10 mouse cellular contexts compared by ENCODE assay signal in genomic region chr6:28706108-28706975, GRCm38 (mm10).
DNase-seq lines count a peak whose midpoint lies in the region; ATAC-seq lines count a peak whose summit lies in the region.
"Had no signal": no experiment of that assay in that cellular context is flagged by ENCODE, and none has a peak within 500 bp of the region (broad histone marks: within the 10 kb centered on the region; RNA-seq: fewer than 3 reads in every experiment).

No protein-coding gene starts in this region.

- H3K4me2 ChIP-seq in forebrain, embryonic 15.5 days (replicated peaks), result no peak overlapping the region
- H3K4me2 ChIP-seq in kidney, embryonic 15.5 days, result no peak overlapping the region
- H3K4me2 ChIP-seq in liver, embryonic 15.5 days, result peak overlapping the region; percentile 36

- no peaks in the 10 kb centered on the region for H3K36me3 ChIP-seq in forebrain, embryonic 15.5 days
- H3K36me3 ChIP-seq in forebrain, embryonic 10.5 days (replicated peaks), result peaks cover 18% of the 10 kb centered on the region
- H3K36me3 ChIP-seq in kidney, embryonic 15.5 days, result peaks cover 22% of the 10 kb centered on the region; the same call in 1 of the 2 replicates
- H3K36me3 ChIP-seq in liver, embryonic 15.5 days (replicated peaks), result peaks cover 17% of the 10 kb centered on the region; the same call in 1 of the 2 replicates

- ATAC-seq in forebrain, embryonic 15.5 days (replicated peaks), result peak; percentile 41; the same call in 1 of the 2 replicates
- no peak for ATAC-seq in kidney, embryonic 15.5 days (replicated peaks; ENCODE audit: low FRiP score)
- ATAC-seq in liver, embryonic 15.5 days (ENCODE audit: insufficient read depth), result no peak

- intact Hi-C loops in left cerebral cortex, postnatal 36 days (cut with DNase I), result loop anchor here (5.0 kb wide), 3 partner anchors 106 to 164 kb away; no protein-coding TSS in a partner anchor

- H3K27me3 ChIP-seq in forebrain, embryonic 15.5 days, result no peaks in the 10 kb centered on the region
- no peaks in the 10 kb centered on the region for H3K27me3 ChIP-seq in forebrain, embryonic 10.5 days (ENCODE audit: poor library complexity, severe bottlenecking)
- H3K27me3 ChIP-seq in kidney, embryonic 15.5 days, result no peaks in the 10 kb centered on the region
- H3K27me3 ChIP-seq in liver, embryonic 15.5 days, result no peaks in the 10 kb centered on the region

- H3K9ac ChIP-seq in forebrain, embryonic 15.5 days (replicated peaks), result no peak overlapping the region
- H3K9ac ChIP-seq in kidney, embryonic 15.5 days, result no peak overlapping the region
- H3K9ac ChIP-seq in liver, embryonic 15.5 days, result no peak overlapping the region

- 57% methylated on average over 8 of the region's 8 CpGs for whole genome bisulfite sequencing in forebrain, embryonic 15.5 days
- 88% methylated on average over 8 of the region's 8 CpGs for WGBS in forebrain, embryonic 10.5 days
- WGBS in kidney, embryonic 15.5 days, result 69% methylated on average over 8 of the region's 8 CpGs
- 70% methylated on average over 8 of the region's 8 CpGs for WGBS in liver, embryonic 15.5 days (ENCODE audit: insufficient replicate concordance)

- no peaks in the 10 kb centered on the region for H3K9me3 ChIP-seq in forebrain, embryonic 15.5 days
- no peaks in the 10 kb centered on the region for H3K9me3 ChIP-seq in forebrain, embryonic 10.5 days
- no peaks in the 10 kb centered on the region for H3K9me3 ChIP-seq in kidney, embryonic 15.5 days (replicated peaks)
- no peaks in the 10 kb centered on the region for H3K9me3 ChIP-seq in liver, embryonic 15.5 days (replicated peaks)

- peak overlapping the region; percentile 60 for H3K27ac ChIP-seq in forebrain, embryonic 15.5 days (replicated peaks)
- H3K27ac ChIP-seq in forebrain, embryonic 10.5 days, result no peak overlapping the region
- H3K27ac ChIP-seq in kidney, embryonic 15.5 days, result 0 out of 2 replicates have a peak overlapping the region, but pooled peaks have one; percentile 20
- peak overlapping the region; percentile 83 for H3K27ac ChIP-seq in liver, embryonic 15.5 days (replicated peaks)

- H3K4me1 ChIP-seq in forebrain, embryonic 15.5 days, result peaks cover 30% of the 10 kb centered on the region
- peaks cover 19% of the 10 kb centered on the region for H3K4me1 ChIP-seq in forebrain, embryonic 10.5 days
- H3K4me1 ChIP-seq in kidney, embryonic 15.5 days, result peaks cover 20% of the 10 kb centered on the region
- H3K4me1 ChIP-seq in liver, embryonic 15.5 days (replicated peaks), result peaks cover 67% of the 10 kb centered on the region

- DNase-seq in forebrain, embryonic 10.5 days (ENCODE audit: extremely low spot score, low spot score), result no peak
- DNase-seq in kidney, postnatal 25 days, result no peak
- peak; percentile 48 for DNase-seq in brain, adult 2 months (ENCODE audit: low read depth, low spot score)
- no peak for DNase-seq in spleen, postnatal 10 days (ENCODE audit: low spot score in 2 of 2)
- no peak for DNase-seq in left cerebral cortex, postnatal 36 days (ENCODE audit: low spot score in 2 of 2)
- DNase-seq: kidney, adult 8-10 months; retina, postnatal 1 day had no signal

- no peak overlapping the region for H3K4me3 ChIP-seq in forebrain, embryonic 15.5 days
- H3K4me3 ChIP-seq in forebrain, embryonic 10.5 days, result no peak overlapping the region
- H3K4me3 ChIP-seq in kidney, embryonic 15.5 days (replicated peaks), result no peak overlapping the region
- no peak overlapping the region for H3K4me3 ChIP-seq in liver, embryonic 15.5 days (replicated peaks)
